Mouse (Mus musculus): Measurements from ENCODE around the gene Rsph6a.

DNA sequence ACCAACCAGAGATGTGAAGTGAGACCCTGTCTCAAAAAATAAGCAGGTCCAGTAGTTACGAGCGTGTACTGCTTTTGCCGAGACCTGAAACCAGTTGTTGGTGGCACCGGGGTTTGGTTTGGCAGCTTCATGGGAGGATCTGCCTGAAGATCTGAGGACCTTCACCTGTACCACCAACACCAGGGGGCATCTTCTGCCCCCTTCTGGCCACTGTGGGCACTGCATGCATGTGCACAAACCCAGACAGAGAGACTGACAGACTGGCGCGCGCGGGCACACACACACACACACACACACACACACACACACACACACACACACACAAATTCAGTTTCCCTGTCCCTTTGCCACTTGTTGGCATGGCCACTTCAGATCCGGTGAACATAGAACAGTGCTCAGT lies 19.0 kb downstream of the Rsph6a start:
- TF ChIP-seq EP300 (IDR thresholded peaks at IDR 0.05; ENCODE audit: low read depth) (no peak), CTCF (IDR thresholded peaks at IDR 0.05; ENCODE audit: low read depth) (peak; percentile 87)
